Mouse (Mus musculus): Measurements from ENCODE around the gene Mok.
"Not testable (repeated sequence)": the region's sequence is repeated elsewhere in the genome, so short reads cannot be mapped to it uniquely, and the experiment has no call there.

The Mok gene

DNA sequence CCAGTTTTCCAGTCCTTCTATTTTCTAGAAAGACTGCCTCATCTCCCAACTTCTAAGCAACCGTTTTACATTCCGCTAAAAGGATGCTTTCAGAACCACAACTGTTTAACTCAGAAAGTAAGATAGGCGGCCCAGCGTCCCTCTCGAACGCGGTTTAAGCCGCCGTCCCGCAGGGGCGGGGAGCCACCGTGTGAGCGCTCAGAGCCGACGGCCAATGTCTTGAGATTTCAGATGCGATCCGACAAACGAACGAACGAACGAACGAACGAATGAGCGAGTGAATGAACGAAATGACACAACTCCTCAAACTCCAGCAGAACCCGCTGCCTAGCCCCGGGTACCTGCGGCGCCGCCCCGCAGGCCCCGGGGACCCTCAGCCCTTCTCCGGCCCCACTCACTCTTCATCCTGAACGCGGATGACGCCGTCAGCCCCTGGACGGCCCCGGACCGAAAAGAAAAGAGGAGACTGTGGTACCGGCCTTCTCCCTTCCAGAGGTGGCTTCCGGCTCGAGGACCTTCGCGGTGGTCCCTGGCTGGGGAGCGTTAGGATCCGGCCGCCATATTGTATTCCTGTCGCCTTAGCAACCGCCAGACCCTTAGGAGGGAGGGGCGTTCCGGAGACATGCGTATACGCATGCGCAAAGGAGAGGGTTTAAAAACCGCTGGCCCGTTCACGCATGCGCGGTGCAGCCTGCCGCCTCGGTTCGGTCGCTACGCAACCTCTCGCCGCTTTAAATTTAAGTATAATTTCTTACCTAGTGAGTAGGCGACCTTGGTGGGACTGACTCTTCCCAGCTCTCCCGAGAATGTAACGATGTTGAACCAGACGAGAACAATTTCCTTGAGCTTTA is at the start of gene Mok:
TSS of gene Mok (minus strand) at position 592 of the 851 bp plus-strand sequence.
- peak; percentile 98 for DNase-seq

DNA sequence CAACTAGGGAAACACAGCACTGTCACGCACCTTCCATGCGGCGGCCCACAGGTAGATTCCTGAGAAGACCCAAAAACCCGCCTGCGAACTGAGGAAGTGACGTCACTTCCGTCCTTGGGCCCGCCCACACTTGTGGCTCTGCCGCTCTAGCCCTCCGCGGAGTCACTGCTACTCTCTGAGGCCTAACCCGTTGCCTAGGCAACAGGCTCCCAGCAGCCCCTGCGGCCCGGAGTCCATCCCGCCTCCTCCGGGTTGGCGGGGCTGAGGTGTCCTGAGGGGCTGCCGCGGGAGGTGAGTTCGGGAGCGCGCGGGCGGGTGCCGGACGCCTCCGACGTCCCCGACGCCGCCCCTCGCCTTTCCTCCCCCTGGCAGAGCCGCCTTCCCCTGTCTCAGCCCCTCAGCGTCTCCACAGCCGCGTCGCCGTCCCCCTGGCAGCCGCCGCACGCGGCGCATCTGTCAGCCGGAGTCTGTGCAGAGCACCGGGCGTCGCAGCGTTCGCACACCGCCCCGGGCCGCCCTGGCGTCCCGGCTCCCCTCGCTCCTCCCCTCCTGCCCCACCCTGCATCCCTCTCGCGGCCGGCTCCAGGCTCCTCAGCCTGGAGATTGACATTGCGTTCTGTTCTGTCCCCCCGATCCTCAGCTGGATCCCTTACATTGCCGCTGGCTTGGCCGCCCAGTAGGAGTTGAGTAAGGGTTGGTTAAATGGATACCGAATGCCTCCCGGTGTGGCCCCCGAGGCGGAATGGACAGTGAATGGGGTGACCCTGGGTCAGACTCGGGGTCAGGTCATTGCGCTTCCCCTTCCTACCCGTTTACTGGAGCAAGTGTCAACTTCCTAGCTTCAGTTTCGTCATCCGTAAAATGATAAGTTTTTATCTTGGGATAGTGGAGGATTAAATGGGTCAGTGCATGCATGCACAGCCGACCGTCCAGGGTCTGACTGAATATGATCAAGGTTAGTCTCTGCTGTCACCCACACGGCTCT is 48.6 kb upstream of the Mok start, which contains the start of the genes Cinp and Tecpr2:
TSS of gene Cinp (minus strand) at position 110 of the 985 bp plus-strand sequence.
TSS of gene Tecpr2 (plus strand) at position 229 of the 985 bp plus-strand sequence.
- DNase-seq = peak; percentile 94

DNA sequence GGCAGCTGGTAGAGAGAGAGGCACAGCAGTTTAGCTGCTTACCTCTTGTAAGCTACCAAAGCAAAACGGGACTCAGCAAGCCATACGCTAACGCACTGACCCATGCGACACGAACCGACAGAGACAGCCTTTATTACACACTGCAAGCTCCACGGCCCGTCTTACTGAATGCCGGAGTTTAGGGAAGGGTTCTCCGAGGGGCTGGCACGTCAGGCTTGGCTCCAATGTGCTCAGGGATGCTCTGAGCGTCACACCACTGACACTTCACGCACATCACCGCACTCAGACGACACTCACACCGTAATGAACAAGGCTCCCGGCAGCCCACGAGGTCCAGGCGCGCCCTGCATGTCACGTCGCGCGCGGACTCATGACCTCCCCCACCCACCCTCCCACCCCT is 47.9 kb upstream of the Mok start:
- DNase-seq = no peak

DNA sequence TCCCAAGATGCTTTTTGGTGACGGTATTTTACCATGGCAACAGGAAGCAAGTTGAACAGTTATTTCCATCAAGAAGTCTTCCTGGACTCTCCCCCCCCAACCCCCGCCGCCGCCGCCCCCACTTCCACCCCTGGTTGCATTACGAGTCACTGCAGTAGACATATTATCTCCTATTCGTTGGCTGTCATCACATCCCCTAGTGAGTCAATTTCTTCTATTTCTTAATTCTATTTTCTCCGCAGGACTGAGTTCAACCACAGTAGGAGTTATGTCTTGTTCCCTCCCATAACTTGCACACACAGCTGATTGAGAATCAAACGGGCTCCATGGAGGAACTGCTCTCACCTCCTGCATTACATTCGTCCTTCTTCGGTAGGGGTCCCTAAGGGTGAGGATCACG is 47.4 kb upstream of the Mok start:
- no peak for DNase-seq

DNA sequence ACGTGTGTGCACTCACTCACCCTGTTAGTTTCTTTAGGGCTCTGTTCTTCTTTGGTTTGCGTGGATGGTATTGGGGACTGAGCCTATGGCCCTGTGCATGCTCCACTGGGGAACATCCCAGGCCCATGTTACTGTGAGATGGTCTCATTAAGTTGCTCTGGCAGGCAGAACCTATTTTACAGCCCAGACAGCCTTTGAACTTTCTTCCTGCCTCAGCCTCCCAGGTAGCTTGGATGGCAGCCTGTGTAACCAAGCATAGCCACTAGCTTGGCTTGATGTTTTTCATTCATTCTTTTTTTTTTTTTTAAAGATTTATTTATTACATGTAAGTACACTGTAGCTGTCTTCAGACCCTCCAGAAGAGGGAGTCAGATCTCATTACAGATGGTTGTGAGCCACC is 44.5 kb upstream of the Mok start:
- DNase-seq = no peak

DNA sequence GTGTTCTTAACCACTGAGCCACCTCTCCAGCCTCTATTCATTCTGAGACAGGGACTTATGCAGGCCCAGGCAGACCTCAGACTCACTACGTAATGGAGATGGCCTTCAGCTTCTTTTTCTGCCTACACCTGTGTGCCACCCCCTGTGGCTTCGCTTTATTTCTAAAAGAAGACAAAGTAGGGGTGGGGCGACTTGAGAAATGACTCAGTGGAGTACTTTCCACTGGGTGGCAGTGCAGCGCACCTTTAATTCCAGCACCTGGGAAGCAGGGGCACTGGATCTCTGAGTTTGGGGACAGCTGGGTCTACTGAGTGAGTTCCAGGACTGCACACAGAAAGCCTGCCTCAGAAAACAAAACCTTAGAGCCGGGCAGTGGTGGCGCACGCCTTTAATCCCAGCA is 41.6 kb upstream of the Mok start:
- no peak for DNase-seq

DNA sequence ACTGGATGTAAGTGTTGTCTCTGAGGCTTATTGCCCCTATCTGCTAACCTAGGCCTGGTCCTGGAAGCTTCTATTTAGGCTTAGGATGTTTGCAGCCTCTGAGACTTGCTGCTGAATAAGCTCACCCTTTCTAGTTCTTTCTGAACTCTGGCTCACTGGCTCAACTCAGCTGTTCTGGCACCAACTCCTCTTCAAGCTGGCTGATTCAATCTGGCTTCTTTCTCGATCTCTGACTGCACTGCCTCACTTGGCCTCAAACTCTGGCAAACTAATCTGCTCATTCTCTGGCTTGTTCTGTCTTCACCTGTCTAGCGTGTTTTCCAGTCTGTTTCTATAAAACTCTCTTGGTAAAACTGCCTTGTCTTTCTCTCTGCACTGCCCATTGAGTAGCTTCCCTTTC is 34.6 kb upstream of the Mok start:
- DNase-seq = no peak

DNA sequence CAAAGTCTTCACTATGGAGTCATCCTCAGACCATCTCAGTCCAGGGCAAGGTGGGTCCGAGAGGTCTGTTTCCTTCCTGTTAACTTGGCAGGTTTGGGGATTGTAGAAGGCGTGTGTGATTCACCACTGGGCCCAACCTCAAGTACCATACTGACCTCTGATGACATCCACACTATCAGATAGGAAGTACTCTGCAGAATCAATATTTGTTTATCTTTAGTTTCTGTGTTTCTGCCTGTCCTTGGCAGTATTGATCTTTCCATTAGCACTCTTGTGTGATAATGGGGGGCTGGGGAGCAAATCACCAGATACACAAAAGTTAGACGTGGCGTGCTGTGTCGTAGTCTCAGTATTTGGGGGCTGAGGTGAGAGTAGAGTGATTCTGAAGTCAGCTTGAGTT is 30.5 kb upstream of the Mok start:
- no peak for DNase-seq

DNA sequence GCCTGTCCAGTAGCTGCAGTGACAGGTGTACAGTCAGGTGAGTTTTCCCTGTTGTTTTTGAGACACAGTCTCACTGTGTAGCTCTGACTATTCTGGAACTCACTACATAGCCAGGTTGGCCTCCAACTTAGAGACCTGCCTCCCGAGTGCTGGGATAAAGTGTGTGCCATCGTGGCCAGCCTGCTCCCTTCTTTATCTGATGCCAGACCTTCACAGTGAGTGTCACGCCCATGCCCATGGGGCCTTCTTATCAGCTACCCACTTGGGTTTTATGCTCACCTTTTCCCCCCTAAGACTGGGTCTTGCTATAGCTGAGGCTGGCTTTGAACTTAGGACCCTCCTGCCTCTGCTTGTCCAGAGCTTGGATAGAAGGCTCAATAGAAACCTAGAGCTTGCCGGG is 29.4 kb upstream of the Mok start:
- no peak for DNase-seq

DNA sequence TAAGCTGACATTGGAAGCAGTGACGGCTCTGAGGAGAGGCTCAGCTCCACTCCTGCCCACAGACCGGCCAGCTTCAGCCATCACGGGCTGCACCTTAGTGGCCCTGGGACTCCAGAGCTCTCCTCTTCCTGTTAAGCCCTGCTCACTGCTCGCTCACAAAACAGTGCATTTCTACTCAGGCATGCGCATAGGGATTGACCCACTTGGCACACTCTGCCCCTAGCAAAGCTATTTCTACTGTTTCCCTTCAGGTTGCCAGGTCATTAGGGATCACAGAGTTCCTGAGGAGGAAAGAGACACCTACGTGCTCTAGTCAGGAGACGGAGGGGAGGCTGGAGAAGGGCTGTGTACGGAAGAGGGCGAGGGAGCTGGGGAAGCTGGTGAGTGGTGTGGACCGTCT is 25.2 kb upstream of the Mok start:
- no peak for DNase-seq

DNA sequence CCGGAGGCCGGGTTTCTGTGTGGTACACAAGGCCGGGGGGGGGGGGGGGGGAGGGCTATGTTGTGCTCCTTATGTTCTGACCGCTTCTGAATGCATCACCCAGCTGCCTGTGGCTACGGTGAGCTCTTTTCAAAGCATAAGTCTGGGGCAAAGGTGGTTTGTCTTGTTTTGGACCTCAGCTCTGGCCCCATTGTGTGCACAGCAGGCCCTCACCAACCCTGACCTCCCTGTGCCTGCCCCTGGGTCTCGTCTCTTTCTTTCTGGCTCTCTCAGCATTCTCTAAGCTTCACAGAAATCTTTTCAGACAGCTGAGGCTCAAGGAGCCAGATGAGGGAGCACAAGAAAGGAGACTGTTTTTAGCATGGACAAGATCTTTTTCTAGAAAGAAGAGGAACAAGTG is 24.8 kb upstream of the Mok start:
- no peak for DNase-seq

DNA sequence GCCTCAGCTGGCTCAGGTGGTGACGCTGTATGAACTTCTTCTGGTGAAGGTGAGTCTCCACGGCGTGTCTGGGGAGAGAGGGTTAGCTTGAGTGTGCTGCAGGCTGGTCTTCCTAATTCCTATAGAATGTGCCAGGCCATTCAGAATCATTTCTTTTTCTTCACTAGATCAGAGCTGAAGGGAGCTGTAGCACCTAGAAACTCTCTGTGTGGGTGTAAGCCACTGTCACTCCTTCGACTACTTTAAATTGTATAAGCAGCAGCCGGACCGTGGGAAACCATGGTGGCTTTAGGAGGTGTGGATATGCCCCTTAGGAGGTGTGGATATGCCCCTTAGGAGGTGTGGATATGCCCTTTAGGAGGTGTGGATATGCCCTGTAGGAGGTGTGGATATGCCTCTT is 23.3 kb upstream of the Mok start:
- DNase-seq = no peak

DNA sequence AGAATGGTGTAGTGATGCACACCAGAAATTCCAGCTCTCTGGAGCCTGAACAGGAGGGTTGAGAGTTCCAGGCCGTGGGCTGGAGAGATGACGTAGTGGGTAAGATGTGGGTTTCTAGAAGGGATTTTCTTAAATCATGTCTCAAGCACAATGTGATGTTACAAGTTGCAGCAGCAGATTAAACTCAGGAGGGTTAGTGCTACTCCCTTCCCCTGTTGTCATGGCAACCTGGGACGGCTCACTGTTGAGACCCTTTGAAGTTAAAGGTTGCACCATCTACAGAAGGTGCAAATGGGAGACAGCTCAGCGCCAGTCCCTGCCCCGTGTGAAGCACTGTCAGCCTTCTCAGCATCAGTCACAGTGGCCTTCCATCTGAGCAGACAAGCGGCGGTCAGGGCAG is 20.5 kb upstream of the Mok start:
- DNase-seq = peak; percentile 72

DNA sequence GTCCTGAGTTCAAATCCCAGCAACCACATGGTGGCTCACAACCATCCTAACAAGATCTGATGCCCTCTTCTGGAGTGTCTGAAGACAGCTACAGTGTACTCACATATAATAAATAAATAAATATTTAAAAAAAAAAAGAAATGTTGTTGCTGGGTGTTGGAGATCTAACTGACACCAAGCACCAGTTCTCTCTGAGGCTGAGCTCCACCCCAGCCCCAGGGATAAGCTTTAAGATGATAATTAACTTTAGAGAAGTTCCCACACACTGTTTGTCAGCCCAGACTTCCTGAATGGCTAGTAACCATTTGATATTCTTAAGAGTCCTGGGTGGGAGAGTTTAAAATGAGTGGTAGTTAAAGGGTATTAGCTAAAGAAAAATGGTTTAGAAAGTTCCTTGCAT is 19.6 kb upstream of the Mok start:
- no peak for DNase-seq

DNA sequence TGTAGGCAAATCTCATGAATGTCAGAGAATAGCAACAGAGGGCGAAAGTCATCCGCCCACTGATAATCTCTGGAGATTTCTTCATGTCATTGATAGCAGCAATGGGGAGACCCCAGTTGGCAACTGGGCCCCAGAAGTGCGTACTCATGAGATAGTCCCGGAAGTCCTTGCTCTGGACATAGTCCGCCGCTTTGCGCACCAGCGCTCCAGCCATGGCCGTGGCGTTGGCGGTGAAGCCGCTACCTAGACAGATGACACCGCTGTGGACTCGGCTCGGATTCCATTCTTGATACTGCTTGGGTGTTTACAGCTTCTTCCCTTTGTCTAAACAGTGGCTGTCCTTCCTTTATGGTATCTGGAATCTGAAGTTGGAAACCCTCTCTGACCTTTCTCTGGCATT is 17.9 kb upstream of the Mok start:
- DNase-seq = not testable (repeated sequence)

DNA sequence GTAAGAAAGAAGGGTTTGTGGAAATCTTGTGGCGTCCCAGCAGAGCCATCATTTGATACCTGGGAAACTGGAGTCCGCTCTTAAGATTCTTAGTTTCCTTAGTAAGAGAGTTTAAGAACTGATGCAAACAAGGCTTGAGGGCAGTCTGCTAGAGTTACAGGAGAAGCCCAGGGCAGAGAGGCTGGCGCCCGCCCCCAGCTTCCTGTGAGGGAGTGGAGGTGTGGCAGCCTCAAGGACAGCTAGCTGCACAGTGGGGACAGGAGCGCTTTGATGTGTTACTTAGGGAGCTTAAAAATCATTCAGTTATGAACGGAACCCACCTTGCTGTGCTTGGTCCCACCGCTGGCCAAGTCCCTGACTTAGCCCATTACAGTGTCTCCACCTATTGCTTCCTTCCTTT is 16.5 kb upstream of the Mok start:
- DNase-seq = peak; percentile 64

DNA sequence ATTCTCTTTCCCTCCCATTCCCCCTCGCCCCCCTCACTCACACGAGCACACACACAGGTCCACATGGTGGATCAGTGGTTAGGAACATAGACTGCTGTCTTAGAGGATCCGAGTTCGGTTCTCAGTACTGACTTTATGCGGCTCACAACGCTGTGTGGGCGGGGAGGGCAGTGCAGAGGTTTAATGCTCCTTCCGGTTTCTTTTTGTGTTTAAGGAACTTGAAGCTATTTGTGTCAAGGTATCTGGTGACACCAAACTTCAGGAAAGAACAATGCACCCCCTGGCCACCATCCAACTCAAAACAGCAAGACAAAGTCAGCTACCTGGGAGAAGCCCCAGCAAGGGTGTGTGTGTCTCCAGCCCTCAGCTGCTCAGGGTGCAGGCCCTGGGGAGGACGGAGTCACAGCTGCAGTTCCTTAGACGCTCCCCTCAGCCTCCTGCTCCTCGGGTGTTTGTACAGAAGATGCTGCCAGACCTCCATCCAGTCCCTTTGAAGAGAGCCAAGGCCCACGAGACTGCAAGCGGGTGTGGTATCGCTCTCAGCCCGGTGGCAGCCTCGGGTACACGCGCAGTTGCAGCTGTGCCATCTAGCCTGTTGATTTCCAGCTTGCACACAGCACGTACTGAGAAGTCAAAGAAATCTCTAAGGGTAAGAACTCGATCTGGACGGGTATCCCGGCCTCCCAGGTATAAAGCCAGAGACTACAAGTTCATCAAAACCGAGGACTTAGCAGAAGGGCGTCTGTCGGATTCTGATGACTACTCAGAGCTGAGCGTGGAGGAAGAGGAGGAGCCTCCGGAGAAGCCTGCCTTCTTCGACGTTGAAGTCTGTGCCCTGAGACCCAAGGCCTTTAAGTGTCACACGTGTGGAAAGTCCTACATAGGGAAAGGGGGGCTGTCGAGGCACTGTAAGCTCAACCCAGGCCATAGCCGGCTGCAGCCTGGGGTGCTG is 14.3 kb upstream of the Mok start:
- DNase-seq = no peak

DNA sequence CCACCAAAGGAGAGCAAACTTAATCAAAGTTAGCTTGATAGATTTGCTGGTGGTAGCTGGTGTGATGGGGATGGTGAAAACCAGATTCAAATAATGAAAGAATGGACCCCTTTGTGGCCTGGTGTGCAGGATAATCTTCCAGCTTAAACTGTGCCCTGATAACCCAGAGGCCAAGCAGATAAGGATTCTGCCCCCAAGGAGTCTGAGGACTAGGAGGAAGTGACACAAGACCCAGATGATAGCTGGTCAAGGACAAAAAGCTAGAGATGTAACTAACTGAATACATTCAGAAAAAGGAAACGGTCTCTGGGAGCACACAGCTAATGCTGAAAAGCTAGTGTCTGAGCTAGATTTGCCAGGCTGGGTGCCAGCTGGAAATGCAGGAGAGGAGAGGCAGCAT is 11.2 kb upstream of the Mok start:
- no peak for DNase-seq

DNA sequence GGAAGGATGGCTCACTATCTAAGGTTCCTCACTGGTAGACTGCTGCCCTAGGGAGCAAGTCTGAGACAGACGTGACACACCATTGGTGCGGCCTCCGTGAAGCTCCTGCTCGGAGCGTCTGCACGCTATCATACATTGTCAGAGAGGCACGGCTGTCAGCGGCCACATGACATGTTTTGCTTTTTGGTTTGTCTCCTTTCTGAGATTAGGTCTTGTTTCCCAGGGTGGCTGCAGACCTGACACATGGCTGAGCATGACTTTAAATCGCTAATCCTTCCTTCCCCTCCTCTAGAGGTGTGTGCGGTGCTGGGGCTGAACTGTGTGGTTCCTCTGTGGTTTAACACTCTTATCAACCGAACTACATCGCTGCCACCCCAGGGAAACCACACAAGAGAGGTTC is 10.7 kb upstream of the Mok start:
- DNase-seq = peak; percentile 42

DNA sequence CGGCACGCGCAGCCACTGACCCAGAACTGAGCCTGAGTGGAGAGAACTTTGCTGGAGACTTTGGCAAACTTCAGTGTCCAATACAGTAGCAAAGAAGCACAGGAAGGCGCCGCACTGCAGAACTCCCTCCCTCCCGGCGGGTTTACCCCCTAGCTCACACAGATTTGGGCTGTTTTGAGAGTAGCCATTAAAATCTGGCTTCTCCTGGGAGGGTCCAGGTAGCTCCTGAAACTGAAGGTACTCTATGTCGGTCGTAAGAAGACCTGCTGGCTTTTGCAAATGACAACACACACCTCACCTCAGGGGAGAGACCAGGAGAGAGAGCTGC is 10.2 kb upstream of the Mok start:
- DNase-seq = peak; percentile 36

DNA sequence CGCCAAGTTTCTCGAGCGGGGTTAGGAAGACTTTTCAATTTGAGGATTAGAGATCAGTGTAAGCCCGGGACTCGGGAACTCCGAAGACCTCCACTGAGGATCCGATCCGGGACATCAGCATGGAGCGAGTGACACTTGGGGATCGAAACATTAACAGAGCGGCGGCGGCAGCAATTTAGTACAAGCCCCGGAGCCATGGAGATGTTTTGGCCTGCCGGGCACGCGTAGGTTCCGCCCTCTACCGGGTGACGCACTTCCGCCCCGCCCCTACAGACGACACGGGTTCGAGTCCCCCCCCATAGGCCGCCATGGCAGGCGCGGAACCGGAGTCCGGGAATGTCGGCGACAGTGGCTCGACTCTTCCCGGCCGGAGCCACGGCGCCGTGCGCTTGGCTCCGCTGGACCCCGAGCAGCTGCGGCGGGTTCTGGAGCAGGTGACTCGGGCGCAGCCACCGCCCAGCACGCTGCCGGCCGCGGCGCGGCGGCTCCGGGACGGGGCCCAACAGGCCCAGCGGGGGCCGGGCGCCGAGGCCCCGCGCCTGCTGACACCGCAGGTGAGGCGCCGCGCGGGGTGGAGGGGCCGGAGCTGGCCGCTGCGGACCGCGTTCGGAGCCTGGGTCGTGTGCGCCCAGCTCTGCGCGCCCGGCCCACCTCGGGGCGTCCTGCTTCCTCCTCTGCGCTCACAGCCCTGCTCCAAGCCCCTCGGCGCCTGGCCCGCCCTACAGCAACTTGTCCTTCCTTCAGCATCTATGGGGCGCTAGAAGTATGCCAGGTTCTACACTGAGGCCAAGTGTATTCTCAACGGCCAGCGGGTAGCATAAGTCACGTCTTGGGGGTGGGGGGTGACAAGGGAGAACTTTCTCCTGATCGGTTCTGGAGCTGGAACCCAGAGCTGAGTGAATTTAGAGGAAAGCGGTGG is 9.5 kb upstream of the Mok start, which contains the start of gene Zfp839:
TSS of gene Zfp839 (plus strand) at position 244 of the 919 bp plus-strand sequence.
- DNase-seq = peak; percentile 86

Measured in thymus, postnatal 4 days (tissue).